ENCODE assay signal across 14 mouse cellular contexts in genomic region chr13:44231403-44231802, GRCm38 (mm10).
DNase-seq lines count a peak whose midpoint lies in the region; ATAC-seq lines count a peak whose summit lies in the region.
"Had no signal": no experiment of that assay in that cellular context is flagged by ENCODE, and none has a peak within 500 bp of the region (broad histone marks: within the 10 kb centered on the region; RNA-seq: fewer than 3 reads in every experiment).

No protein-coding gene starts in this region.

- WGBS in forebrain, embryonic 12.5 days: 11% methylated on average over 4 of the region's 4 CpGs
- 11% methylated on average over 4 of the region's 4 CpGs for WGBS in midbrain, embryonic 11.5 days
- WGBS in intestine, embryonic 16.5 days: 76% methylated on average over 4 of the region's 4 CpGs

- DNase-seq in gastrocnemius, postnatal 10 days: peak; percentile 54
- no peak for DNase-seq in gastrocnemius, postnatal 36 days
- peak; percentile 13 for DNase-seq in MN1 (ENCODE audit: low spot score)
- DNase-seq in midbrain, embryonic 11.5 days (ENCODE audit: low spot score, missing footprints): no peak
- no peak for DNase-seq in right cerebral cortex, postnatal 36 days (ENCODE audit: low spot score in 2 of 2)
- DNase-seq in kidney, postnatal 14 days: no peak
- DNase-seq: adrenal gland, adult 8-10 months; cerebellum, adult 11 months; kidney, postnatal 4 days; lung, adult 2 months; thymus, postnatal 14 days had no signal

- H3K4me1 ChIP-seq in forebrain, embryonic 12.5 days: peaks cover 58% of the 10 kb centered on the region
- H3K4me1 ChIP-seq in midbrain, embryonic 11.5 days (ENCODE audit: control insufficient read depth, insufficient read depth, low read length): peaks cover 45% of the 10 kb centered on the region
- peaks cover 6% of the 10 kb centered on the region; the same call in 1 of the 2 replicates for H3K4me1 ChIP-seq in intestine, embryonic 16.5 days (ENCODE audit: control insufficient read depth, insufficient read depth, low read length)

- intact Hi-C loops in gastrocnemius, postnatal 36 days (cut with DNase I): loop anchor here (5.0 kb wide), 1 partner anchor 71 kb away; no protein-coding TSS in a partner anchor

- no peak overlapping the region for H3K4me3 ChIP-seq in forebrain, embryonic 12.5 days (replicated peaks)
- no peak overlapping the region for H3K4me3 ChIP-seq in midbrain, embryonic 11.5 days (ENCODE audit: low read depth, low read length)
- no peak overlapping the region for H3K4me3 ChIP-seq in intestine, embryonic 16.5 days (ENCODE audit: low read length)
- H3K4me3 ChIP-seq: embryonic facial prominence, embryonic 15.5 days had no signal

- H3K27ac ChIP-seq in forebrain, embryonic 12.5 days: peak overlapping the region; percentile 75
- H3K27ac ChIP-seq in midbrain, embryonic 11.5 days (ENCODE audit: low read depth, low read length): no peak overlapping the region; the same call in 1 of the 2 replicates
- no peak overlapping the region for H3K27ac ChIP-seq in intestine, embryonic 16.5 days (ENCODE audit: low read length)

- peaks cover 54% of the 10 kb centered on the region for H3K27me3 ChIP-seq in forebrain, embryonic 12.5 days
- no peaks in the 10 kb centered on the region for H3K27me3 ChIP-seq in midbrain, embryonic 11.5 days (ENCODE audit: control insufficient read depth, insufficient read depth, low read length)
- no peaks in the 10 kb centered on the region for H3K27me3 ChIP-seq in intestine, embryonic 16.5 days (replicated peaks; ENCODE audit: control insufficient read depth, insufficient read depth, low read length)

- no peaks in the 10 kb centered on the region for H3K36me3 ChIP-seq in forebrain, embryonic 12.5 days (replicated peaks)
- H3K36me3 ChIP-seq in midbrain, embryonic 11.5 days (ENCODE audit: control insufficient read depth, insufficient read depth, low read length): no peaks in the 10 kb centered on the region
- H3K36me3 ChIP-seq in intestine, embryonic 16.5 days (ENCODE audit: control insufficient read depth, insufficient read depth, low read length): no peaks in the 10 kb centered on the region
- H3K36me3 ChIP-seq: embryonic facial prominence, embryonic 15.5 days had no signal

- no peak overlapping the region for H3K9ac ChIP-seq in forebrain, embryonic 12.5 days
- no peak overlapping the region for H3K9ac ChIP-seq in midbrain, embryonic 11.5 days (ENCODE audit: low read length)
- no peak overlapping the region for H3K9ac ChIP-seq in intestine, embryonic 16.5 days (ENCODE audit: low read depth, low read length)
- H3K9ac ChIP-seq: embryonic facial prominence, embryonic 15.5 days had no signal

- no peak overlapping the region for H3K4me2 ChIP-seq in forebrain, embryonic 12.5 days
- no peak overlapping the region for H3K4me2 ChIP-seq in midbrain, embryonic 11.5 days
- no peak overlapping the region for H3K4me2 ChIP-seq in intestine, embryonic 16.5 days (ENCODE audit: low read depth, low read length)
- H3K4me2 ChIP-seq: embryonic facial prominence, embryonic 15.5 days had no signal

- no peaks in the 10 kb centered on the region for H3K9me3 ChIP-seq in forebrain, embryonic 12.5 days
- no peaks in the 10 kb centered on the region for H3K9me3 ChIP-seq in midbrain, embryonic 11.5 days (ENCODE audit: control insufficient read depth, low read length)
- no peaks in the 10 kb centered on the region for H3K9me3 ChIP-seq in intestine, embryonic 16.5 days (ENCODE audit: control insufficient read depth, low read length)
- H3K9me3 ChIP-seq: embryonic facial prominence, embryonic 15.5 days had no signal

- ATAC-seq in forebrain, embryonic 12.5 days (ENCODE audit: low FRiP score): no peak
- peak; percentile 72 for ATAC-seq in midbrain, embryonic 11.5 days (ENCODE audit: low FRiP score)
- ATAC-seq in intestine, embryonic 16.5 days: no peak

Comparison
In these comparisons a context has a peak if more than half of its experiments do, and no peak if none do; other contexts are left out.
1. DNase-seq: peak in gastrocnemius, postnatal 10 days (single experiment) and MN1 (single experiment); none in gastrocnemius, postnatal 36 days (0 of 2), midbrain, embryonic 11.5 days (single experiment), right cerebral cortex, postnatal 36 days (0 of 2) and kidney, postnatal 14 days (single experiment).